Mouse (Mus musculus) ES-Bruce4 (cell line): ENCODE data around the gene Hdac4.

Experiments used
- CTCF ChIP-seq: IDR thresholded peaks from one replicate; pipeline ENCODE4 v1.8.1; 2011; ENCODE audit warnings: low read depth, low read length
- EP300 ChIP-seq: IDR thresholded peaks from 2 replicates; pipeline ENCODE4 v1.6.1; 2011; ENCODE audit warnings: low read depth, low read length; ENCODE audit not compliant: insufficient read depth
- POLR2A ChIP-seq: IDR thresholded peaks from one replicate; pipeline ENCODE4 v1.8.1; 2011; ENCODE audit warnings: low read length; ENCODE audit not compliant: insufficient read depth

GRCm38 (mm10) chr1:92190463-92190862, 5.0 kb downstream of the Hdac4 start:
- no peak for TF ChIP-seq CTCF
- TF ChIP-seq POLR2A = no peak
- TF ChIP-seq EP300 = no peak
